Mouse (Mus musculus) naive thymus-derived CD4-positive, alpha-beta T cell, adult 2 months (primary cell): Measurements from ENCODE around the gene Nfkb1.

Source experiments
- DNase-seq: peaks from one replicate; pipeline ENCODE4 v3.0.0-alpha.2; 2011; ENCODE audit warnings: low read depth

Nfkb1 gene

GRCm38 (mm10) chr3:135586060-135586459 is 105.3 kb downstream of the Nfkb1 start:
- DNase-seq, result no peak

GRCm38 (mm10) chr3:135585482-135585881 is 105.9 kb downstream of the Nfkb1 start:
- DNase-seq, result no peak

GRCm38 (mm10) chr3:135582246-135582645 is 109.1 kb downstream of the Nfkb1 start:
- no peak for DNase-seq

- DNase-seq, result peak; percentile 54
Measured at GRCm38 (mm10) chr3:135581606-135582117, 109.7 kb downstream of the Nfkb1 start.

- no peak for DNase-seq
Measured at GRCm38 (mm10) chr3:135580439-135581275, 110.7 kb downstream of the Nfkb1 start.

GRCm38 (mm10) chr3:135579179-135579578 is 112.2 kb downstream of the Nfkb1 start:
- DNase-seq, result no peak

GRCm38 (mm10) chr3:135578588-135579140 is 112.7 kb downstream of the Nfkb1 start:
- DNase-seq, result no peak

- DNase-seq, result no peak
Measured at GRCm38 (mm10) chr3:135575126-135575525, 116.2 kb downstream of the Nfkb1 start.

GRCm38 (mm10) chr3:135573051-135573450 is 118.3 kb downstream of the Nfkb1 start:
- no peak for DNase-seq

GRCm38 (mm10) chr3:135571540-135571939 is 119.8 kb downstream of the Nfkb1 start:
- no peak for DNase-seq

- DNase-seq, result no peak
Measured at GRCm38 (mm10) chr3:135568633-135569032, 122.7 kb downstream of the Nfkb1 start.

GRCm38 (mm10) chr3:135567888-135568287 is 123.5 kb downstream of the Nfkb1 start:
- no peak for DNase-seq

- no peak for DNase-seq
Measured at GRCm38 (mm10) chr3:135565306-135565705, 126.0 kb downstream of the Nfkb1 start.

GRCm38 (mm10) chr3:135564706-135565105 is 126.6 kb downstream of the Nfkb1 start:
- no peak for DNase-seq

GRCm38 (mm10) chr3:135563163-135563689 is 128.1 kb downstream of the Nfkb1 start:
- no peak for DNase-seq

- no peak for DNase-seq
Measured at GRCm38 (mm10) chr3:135562036-135562435, 129.3 kb downstream of the Nfkb1 start.

GRCm38 (mm10) chr3:135556851-135557662 is 134.3 kb downstream of the Nfkb1 start:
- DNase-seq, result no peak

GRCm38 (mm10) chr3:135556052-135556587 is 135.2 kb downstream of the Nfkb1 start:
- DNase-seq, result no peak

- no peak for DNase-seq
Measured at GRCm38 (mm10) chr3:135555192-135555591, 136.2 kb downstream of the Nfkb1 start.

- DNase-seq, result no peak
Measured at GRCm38 (mm10) chr3:135552874-135553273, 138.5 kb downstream of the Nfkb1 start.

- no peak for DNase-seq
Measured at GRCm38 (mm10) chr3:135547298-135547697, 144.0 kb downstream of the Nfkb1 start.
